ENCODE assay signal across 9 mouse cellular contexts in genomic region chr6:120196837-120197236, GRCm38 (mm10).
DNase-seq lines count a peak whose midpoint lies in the region; TF ChIP-seq lines count a peak whose summit lies in the region.
"Had no signal": no experiment of that assay in that cellular context is flagged by ENCODE, and none has a peak within 500 bp of the region (broad histone marks: within the 10 kb centered on the region; RNA-seq: fewer than 3 reads in every experiment).

No protein-coding gene starts in this region.

- DNase-seq in adrenal gland, postnatal 36 days, result peak; percentile 33 to 51
- no peak for DNase-seq in adrenal gland, adult 2 months
- DNase-seq in left cerebral cortex, adult 2 months (ENCODE audit: extremely low spot score in 1 of 2, low spot score in 2 of 2), result no peak
- no peak for DNase-seq in left cerebral cortex, postnatal 36 days (ENCODE audit: low spot score in 2 of 2)
- peak; percentile 80 for DNase-seq in NIH3T3 (ENCODE audit: low read depth)
- peak; percentile 91 for DNase-seq in induced T-regulatory cell, adult 2 months (ENCODE audit: low read depth)
- DNase-seq in thymus, postnatal 14 days, result peak; percentile 69
- DNase-seq in ovary, postnatal 10 days (ENCODE audit: low spot score), result no peak

- H3K27ac ChIP-seq in left cerebral cortex, adult 2 months, result no peak overlapping the region
- H3K27ac ChIP-seq: liver, embryonic 15.5 days had no signal

- intact Hi-C loops in left cerebral cortex, adult 2 months (cut with DNase I), result loop anchor here (5.0 kb wide), 2 partner anchors 405 to 705 kb away; no protein-coding TSS in a partner anchor
- intact Hi-C loops in left cerebral cortex, postnatal 36 days (cut with DNase I), result loop anchor here (5.0 kb wide), 1 partner anchor 710 kb away; no protein-coding TSS in a partner anchor

- H3K4me3 ChIP-seq in left cerebral cortex, adult 2 months, result no peak overlapping the region
- H3K4me3 ChIP-seq: liver, embryonic 15.5 days had no signal

- TF ChIP-seq CTCF in left cerebral cortex, adult 2 months (IDR thresholded peaks at IDR 0.05), result peak; percentile 48

Comparison
In these comparisons a context has a peak if more than half of its experiments do, and no peak if none do; other contexts are left out.
1. DNase-seq: peak in adrenal gland, postnatal 36 days (2 of 2), NIH3T3 (single experiment), induced T-regulatory cell, adult 2 months (single experiment) and thymus, postnatal 14 days (single experiment); none in adrenal gland, adult 2 months (single experiment), left cerebral cortex, adult 2 months (0 of 2), left cerebral cortex, postnatal 36 days (0 of 2) and ovary, postnatal 10 days (single experiment).